Mouse (Mus musculus) left cerebral cortex, adult 9 months (tissue): ENCODE data around the gene Fgfr2.
A peak's percentile ranks its signal among the peaks of the same experiment; 100 is the strongest.

Experiments used
- DNase-seq, 2 experiments: peaks; one replicate each; pipeline ENCODE4 v3.0.0; 2022; ENCODE audit warnings: low spot score in 2 of 2

Gene Fgfr2

DNA sequence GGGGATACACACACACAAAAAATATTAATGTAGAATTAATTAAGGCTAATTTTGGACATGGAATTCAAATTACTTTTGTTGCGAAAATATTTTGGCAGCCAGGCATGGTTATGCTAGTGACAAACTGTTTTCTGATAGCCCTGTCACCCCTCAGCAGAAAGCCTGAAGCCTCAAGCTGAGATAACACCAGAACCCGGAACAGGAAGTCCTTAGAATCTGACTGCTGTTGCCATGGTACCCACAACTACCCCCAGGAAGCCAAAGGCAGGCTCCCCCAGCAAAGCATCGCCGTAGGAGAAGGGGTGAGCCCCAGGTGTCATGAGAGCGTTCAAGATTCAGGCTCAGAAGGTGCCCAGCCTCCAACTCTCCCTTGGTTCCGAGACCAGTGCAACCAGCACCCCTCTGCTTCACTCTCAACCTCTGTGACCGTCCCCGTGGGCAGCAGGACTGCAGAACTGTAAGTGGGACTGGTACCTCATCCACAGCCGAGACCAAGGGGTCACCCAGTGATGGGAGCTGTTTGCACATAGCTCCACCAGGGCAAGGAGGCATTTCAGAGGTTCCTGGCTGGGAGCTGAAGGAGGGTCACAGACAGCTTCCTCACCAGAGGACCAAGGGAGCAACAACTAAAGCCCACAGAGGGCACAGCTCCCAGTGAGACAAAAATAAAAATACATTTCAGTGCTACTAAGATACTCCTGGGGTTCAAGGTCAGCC, 2349.1 kb downstream of the Fgfr2 start, which contains the start of gene Btbd16:
Gene Btbd16 (plus strand): TSS at position 156 of the 717 bp plus-strand sequence.
- no peak for DNase-seq

DNA sequence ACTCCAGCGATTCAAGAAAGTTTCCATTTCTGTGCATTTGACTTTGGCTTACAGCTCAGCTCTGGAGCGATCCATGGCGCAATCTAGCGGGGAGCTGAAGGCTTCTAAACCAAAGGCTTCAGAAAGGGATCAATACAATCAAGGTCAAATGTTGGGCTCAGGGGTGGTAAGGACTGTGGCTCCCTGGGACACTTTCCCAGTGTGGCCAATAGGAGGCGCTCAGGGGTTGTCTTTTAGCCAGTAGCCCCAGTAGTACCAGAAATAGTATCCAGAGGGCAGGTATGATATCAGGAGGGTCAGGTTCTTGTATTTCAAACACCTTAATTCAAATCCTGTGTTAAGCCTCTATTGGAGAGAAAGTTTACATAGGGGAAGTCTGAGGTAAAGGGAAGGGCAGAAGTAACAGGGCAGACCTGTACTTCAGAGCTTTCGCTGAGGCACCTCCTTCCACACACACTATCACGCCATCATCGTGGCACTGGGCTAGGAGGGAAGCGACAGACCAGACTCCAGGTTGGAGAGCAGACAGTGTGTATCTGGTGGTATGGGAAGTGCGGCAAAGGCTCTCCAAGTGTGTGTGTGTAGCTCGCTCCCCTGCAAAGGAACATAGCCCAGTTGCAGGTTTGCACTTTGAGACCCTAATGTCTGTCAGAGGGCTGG, 2349.8 kb downstream of the Fgfr2 start:
- peak in 1 of 2 experiments; percentile 42 for DNase-seq

DNA sequence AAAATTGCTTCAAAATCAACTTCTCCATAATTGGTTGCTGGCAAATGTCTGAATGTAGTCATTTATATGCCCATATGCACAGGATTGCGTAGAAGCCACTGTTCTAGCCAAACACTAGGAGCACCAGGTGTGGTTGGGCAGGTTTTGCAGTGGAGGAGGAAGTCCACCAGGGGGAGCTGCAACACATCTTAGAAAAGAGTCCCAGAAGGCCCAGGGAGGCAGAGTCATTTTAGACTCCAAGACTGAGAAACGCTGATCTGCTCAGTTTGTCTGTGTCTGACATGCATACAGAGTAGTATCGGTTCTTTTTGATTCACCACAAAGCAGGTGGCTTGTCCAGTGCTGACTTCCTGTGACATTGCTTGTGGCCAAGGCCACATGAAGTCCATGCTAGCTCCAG, 2352.4 kb downstream of the Fgfr2 start:
- peak in 1 of 2 experiments; percentile 90 for DNase-seq

DNA sequence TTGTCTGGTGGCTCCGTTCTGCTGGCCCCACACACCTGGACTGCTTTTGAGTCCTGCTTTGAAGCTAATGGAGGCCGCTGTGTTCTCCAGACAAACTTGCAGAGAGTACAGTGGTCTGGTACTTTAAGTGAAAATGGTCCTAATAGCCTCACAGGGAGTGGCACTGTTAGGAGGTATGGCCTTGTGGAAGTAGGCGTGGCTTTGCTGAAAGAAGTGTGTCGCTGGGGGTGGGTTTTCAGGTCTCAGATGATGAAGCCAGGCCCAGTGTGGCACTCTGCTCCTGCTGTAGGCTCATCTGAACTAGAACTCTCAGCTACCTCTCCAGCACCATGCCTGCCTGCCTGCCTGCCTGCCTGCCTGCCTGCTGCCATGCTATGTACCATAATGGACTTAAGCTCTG, 2355.0 kb downstream of the Fgfr2 start:
- DNase-seq: no peak

DNA sequence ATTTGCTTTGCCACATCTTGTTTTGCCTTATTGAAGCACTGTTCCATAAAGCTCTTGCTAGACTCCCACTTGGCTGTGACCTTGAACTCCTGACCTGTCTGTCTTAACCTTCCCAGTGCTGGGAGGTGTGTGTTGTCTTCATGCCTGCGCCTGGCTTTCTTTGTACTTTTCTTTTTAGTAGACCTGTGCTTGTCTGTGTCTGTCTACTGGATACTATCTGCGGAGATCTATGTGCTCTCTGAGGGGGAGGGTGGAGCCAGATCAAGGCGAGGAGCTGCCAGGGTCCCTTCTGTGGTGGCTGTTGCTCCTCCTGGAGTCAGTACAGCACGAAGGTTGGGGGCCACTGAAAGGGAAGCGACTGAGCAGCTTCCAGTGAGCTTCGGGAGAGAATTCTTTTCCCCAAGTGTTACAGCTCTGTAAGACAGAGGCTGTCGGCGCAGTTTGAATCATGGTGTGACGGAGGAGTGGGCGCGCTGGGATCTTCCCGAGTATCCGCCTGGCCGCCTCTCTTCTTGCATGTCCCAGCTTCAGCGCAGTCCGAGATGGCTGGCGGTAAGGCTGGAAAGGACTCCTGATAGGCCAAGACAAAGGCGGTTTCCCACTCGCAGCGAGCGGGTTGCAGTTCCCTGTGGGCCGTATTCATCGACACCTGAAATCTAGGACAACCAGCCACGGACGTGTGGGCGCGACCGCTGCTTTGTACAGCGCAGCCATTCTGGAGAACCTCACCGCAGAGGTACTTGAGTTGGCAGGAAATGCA, 2356.6 kb downstream of the Fgfr2 start:
- DNase-seq: no peak

DNA sequence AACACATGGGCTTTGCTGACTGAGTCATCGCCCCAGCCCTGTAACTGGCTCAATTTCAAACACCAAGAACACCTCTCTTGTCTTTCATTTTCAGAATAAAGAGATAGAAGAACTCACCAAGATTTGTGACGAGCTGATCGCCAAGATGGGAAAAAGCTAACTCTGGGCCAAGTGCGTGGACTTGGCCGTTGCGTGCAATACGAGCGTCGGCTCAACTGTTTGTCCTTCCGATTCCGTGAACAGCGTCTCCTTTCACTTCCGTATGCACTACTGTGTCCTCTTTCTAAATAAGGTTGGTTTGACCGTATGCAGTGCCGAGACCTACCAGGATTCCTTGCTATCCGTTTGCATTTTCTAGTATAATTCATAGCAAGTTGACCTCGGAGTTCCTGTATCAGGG, 2359.0 kb downstream of the Fgfr2 start:
- no peak for DNase-seq

DNA sequence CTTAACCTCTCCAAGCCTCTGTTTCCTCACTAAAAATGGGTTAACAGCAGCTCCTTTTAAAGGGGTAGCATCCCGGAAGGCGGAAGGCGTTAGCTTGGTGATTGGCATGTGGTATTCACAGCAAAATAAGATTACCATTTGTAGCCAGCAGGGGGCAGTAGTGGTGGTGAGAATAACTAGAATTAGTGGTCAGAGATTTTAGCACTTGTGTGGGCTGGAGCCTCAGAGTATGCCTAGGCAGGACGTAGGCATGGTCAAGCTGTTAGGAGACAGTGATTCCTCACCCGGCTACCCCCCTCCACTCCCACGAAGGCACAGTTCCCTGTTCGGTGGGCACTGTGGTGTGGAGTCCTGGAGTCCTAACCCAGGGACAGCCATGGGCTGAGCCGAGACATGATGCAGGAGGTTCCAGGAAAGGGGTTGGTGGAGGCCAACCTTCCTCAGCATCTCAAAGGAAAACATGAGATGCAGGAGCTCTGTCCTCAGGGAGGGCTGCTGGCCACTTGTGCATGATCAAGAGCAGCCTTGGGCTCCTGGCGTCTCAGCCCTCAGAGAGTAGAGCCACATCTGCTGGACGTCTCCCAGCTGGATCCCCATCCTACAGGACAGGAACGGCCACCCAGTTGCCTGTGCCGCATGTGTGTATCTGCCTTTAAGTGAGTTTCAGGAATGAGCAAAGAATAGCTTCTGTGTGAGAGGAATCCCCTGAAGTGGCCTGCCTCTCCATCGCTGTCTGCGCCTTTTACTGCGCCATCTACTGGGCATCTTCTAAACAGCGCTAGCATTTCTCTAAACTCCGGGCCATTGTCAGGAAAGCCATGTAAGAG, 2360.9 kb downstream of the Fgfr2 start:
- DNase-seq: peak in 1 of 2 experiments; percentile 83

DNA sequence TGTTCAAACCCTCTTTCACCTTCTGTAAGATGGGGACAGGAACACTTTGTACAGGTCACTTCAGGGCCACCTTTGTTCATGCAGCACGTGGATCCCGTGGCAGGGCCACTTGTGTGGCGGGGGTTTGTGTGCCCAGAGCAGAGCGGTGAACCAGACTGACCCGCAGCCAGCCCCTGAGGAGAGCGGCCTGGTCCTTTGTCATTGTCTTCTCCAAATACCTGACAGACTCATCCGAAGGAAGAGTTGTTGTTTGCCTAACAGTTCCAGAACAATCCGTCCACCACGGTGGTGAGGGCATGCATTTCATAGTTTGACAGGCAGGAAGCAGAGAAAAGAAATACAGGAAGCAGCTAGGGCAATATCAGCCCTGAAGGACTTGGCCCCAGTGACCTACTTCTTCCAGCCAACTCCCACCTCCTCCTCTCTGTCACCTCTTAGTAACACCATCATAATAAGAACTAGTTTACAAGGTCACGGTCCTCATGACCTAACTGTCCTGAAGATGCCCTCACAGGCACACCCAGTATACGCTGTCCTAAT, 2365.8 kb downstream of the Fgfr2 start:
- DNase-seq: no peak

DNA sequence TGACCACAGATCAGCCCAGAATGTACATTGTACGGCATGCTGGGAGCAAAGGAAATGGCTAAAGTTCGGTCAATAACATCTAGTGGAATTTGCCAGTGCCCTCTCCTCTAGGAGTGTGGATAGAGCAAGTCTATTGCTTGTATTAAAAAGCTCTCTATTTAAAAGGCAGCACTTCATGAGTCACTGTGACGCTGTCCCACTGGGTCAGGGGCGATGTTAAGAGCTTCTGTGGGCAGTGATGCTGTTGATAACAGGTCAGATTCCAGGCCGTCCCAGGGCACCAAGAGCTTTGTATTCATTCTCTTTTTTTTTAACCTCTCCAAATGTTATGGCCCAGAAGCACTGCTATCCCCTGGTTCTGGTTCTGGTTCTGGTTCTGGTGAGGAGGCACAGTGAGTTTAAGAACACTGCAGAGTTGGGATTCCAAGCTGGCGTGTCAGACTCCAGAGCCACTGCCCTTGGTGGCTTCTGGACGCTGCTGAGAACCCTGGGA, 2366.8 kb downstream of the Fgfr2 start:
- DNase-seq: no peak

DNA sequence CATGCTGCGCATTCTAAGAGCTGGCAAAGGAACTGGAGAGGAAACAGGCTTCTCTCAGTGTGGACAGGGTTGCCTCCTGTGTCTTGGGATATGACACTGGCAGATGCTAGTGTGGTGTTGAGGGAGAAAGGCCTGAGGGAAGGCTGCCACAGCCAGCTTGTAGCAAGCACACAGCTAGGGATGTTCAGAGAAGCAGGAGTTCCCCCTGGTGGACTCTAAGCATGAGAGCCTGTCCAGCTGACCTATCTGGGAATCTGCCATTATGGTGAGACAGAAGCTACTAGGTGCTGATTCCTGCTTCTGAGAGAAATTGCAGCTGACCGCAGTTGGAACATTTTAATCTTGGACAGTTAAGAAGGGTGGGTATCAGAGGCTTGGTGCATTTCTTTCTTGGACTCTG, 2368.4 kb downstream of the Fgfr2 start:
- no peak for DNase-seq

DNA sequence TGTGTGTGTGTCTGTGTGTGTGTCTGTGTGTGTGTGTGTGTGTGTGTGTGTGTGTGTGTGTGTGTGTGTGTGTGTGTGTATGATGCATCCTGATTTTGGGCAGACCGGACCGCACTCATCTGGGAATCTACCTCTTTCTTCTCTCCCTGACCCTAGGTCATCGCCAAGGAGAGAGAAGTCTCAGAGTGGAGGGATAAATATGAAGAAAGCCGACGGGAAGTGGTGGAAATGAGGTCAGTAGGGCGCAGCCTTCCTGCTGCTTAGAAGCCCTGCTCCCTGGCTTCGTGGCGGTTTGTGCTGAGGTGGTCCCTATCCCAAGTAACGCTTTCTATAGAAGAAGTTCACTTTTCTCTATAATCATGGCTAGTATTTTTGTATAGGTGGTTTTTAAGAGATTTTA, 2371.5 kb downstream of the Fgfr2 start:
- DNase-seq: no peak

DNA sequence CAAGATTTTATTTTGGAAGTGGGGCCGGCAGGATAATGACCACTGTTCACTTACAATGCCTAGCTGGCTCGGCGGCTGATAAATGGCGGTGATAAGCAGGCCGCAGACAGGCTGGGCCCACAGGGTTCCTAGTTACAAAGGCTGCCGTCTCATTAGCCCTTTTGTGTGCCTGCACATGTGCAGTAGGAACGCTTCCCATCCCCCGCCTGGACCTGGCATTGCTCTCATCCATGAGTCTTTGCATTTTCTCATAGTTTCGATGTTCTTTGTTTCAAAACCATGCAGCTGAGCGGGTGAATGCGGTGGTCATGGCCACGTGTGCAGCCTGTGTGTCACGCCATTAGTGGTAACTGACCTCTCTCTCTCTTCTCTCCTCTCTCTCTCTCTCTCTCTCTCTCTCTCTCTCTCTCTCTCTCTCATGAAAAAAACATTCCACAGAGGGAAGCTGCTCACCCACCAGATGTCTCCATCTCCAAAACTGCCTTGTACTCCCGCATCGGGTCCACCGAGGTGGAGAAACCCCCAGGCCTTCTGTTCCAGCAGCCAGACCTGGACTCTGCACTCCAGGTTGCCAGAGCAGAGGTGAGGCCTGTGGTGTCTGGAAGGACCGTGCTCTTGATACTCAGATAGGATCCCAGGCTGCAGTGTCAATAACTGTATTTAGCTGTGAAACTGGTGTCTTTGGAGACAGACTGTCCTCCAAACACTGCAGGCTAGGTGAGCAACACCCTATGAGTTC, 2372.2 kb downstream of the Fgfr2 start:
- DNase-seq: no peak

DNA sequence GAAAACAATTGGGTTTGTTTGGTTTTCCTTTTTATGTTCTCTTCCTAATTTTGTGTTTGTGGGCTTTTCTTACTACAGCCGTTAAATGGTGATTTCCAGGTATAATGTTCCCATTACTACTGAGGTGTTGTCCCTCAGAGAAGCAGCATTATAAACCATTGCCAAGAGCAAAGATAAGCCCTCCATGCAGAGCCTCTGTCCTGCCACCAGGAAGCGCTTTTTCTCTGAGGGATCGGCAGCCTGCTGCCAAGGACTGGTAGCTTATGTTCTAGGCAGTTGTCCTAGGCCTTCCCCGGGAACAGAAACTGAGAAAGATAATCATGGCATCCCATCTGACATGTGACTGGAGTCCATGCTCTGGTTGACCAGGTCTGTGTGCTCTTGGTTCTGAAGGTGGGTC, 2374.0 kb downstream of the Fgfr2 start:
- DNase-seq: no peak

DNA sequence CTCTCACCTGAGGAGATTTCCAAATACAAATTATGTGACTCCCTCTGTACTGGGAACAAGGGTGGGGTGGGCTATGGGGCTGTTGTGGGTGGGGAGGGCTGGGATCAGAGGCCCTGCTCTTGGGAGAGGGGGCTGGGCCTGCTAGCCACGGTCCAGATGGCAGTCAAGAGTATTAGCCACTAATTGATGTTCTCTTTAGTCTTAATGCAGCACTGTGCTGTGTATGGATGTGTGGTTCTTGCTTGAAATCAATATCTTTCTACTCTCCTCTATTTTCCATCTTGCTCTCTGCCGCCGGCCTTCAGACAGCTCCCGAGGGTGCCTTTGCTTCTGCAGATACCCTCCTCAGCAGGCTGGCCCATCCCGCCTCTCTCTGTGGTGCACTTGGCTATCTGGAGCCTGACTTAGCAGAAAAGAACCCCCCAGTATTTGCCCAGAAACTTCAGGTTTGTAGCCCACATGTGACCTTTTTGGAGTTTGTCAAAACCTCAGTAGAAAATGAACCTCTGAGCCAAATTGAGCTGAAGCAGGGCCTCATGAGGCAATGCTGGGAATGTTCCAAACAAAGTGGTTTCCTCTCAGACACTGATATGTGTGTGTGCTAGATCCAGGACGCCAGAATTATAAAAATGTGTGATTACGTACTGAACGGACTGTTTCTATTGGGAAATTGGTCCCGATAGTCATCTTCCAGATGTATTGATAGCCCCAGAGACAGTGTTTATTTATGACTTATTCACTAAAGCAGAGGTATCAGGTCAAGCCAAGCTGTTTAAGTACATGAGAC, 2379.7 kb downstream of the Fgfr2 start:
- DNase-seq: no peak

DNA sequence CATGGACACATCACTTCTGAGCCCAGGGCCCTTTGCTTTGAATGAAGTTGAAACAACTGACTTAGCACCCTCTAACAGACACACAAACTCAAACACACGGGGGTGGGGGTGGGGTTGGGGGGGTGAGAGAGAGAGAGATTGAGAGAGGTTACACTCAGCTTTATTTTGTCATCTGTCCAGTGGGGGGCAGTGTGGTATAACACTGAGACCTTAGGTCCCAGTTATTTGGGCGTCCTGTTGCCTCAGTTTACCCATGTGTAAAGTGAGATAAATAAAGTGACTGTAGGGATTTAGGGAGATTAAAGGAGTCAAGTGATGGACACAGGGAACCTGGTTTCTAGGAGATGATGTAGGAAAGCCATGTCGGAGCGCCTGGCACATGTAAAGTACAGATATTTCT, 2382.1 kb downstream of the Fgfr2 start:
- DNase-seq: no peak

DNA sequence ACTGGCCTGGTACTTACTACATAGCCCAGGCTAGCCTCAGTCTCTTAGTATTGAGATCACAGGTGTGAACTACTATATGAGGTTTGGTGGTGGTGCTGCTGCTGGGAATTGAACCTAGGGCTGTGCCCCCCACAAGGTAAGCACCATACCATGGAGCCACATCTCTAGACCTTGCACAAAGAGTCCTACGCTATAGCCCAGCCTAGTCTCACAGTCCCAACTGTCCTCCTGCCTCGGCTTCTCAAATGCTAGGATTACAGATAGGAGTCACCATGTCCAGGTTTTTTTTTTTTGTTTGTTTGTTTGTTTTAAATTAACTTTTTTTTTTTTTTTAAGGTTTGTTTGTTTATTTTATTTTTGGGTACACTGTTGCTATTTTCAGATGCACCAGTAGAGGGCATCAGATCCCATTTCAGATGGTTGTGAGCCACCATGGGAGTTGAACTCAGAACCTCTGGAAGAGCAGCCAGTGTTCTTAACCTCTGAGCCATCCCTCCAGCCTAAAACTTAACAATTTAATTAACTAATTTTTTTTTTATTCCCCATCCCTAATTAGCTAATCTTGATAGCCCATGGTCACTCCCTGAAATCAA, 2388.9 kb downstream of the Fgfr2 start:
- DNase-seq: no peak

DNA sequence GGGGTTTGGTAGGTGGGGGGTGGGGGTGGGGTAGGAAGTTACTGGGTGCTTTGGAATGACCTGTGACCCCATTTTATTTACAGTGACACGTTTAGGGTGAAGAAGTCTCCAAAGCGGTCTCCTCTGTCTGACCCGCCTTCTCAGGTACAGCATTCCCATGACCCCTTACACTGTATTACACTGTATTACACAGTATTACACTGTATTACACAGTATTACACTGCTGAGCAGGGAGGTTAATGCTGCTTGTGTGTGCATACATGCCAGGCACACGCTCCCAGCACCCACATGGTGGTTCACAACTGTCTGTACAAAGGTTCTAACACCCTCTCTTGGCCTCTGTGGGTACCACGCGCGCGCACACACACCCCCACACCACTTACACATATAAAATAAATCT, 2389.7 kb downstream of the Fgfr2 start:
- no peak for DNase-seq

DNA sequence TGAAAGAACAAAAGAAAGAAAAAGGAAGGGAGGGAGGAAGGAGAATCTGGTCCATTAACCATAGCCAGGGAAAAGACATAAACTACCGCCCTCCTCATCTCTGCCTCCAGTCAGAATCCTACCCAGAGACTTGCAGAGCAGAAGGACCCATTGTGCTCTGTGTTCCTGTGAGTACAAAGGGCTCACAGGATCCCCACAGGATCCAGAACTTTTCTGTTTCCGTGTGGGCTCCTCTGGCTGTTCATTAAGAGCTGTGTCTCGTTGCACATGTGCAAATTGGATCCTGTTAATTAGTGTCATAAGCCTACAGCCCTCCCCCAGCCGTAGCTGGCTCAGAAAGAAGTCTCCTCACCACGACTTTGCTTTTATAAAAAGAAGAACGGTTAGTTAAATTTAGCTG, 2390.2 kb downstream of the Fgfr2 start:
- DNase-seq: no peak

DNA sequence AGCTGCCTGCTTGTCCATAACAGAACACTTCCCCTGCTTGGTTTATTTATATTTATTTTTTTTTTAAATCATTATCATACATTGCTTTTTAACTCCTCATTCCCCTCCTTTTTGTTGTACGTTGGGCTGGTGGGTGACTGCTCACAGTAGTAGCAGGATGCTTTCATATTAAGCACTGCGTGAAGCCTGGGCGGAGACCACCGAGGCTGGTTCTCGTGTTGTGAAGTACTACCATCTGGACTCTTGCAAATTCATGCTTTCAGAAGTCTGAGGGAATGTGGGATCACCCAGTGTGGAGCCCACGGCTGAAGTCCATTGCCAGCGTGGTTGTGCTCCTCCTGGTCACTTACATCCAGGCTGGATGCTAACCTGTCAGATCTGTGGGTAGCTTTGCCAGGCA, 2391.4 kb downstream of the Fgfr2 start:
- DNase-seq: no peak

DNA sequence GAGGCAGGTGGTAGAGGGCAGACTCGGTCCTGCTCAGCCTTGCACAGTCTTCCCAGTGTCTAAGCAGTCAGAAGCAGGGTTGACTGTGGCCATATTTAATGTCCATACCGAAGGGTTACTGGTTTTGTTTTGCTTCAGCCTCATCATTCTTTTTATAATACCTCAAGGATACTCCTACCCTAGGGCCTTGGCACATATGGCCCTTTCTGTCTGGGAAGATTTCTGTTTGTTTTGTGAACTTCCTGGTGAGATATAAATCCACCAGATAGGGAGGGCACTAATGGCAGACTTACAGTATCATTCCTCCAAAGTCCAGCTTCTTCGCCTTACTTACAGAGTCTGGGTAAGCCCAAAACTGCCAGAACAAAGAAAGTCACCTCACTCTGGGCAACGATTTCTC, 2395.6 kb downstream of the Fgfr2 start:
- no peak for DNase-seq
